Mouse (Mus musculus): ENCODE measurements at regions not wholly inside any gene's neighbourhood (a gene's known extent, or its start where the extent isn't known, plus 50 kb on each side); places are given as distances from the start of the nearest gene placed in this dataset.

GRCm38 (mm10) chrX:167012891-167013290 is 196.2 kb downstream of the Tmsb4x start:
- DNase-seq (ENCODE audit: low spot score) (no peak), ATAC-seq (ENCODE audit: insufficient read depth, low read depth) (no peak)
- Histone ChIP-seq H3K4me2 (ENCODE audit: low read depth, low read length) (no peak overlapping the region), H3K9me3 (replicated peaks; ENCODE audit: control insufficient read depth, low read length) (no peaks in the 10 kb centered on the region), H3K9ac (replicated peaks; ENCODE audit: low read depth, low read length) (no peak overlapping the region), H3K27ac (ENCODE audit: low read depth) (no peak overlapping the region), H3K4me3 (ENCODE audit: low read depth, low read length) (no peak overlapping the region), H3K4me1 (ENCODE audit: control insufficient read depth, insufficient read depth) (no peaks in the 10 kb centered on the region), H3K36me3 (replicated peaks; ENCODE audit: control insufficient read depth, insufficient read depth, low read length) (no peaks in the 10 kb centered on the region), H3K27me3 (ENCODE audit: control insufficient read depth, insufficient read depth, low read length) (no peaks in the 10 kb centered on the region)
- 74% methylated on average over 4 of the region's 4 CpGs for WGBS
- no peak for TF ChIP-seq CTCF (IDR thresholded peaks at IDR 0.05; ENCODE audit: low read depth)
- TF ChIP-seq EP300 (IDR thresholded peaks at IDR 0.05; ENCODE audit: low read depth) = no peak

DNA sequence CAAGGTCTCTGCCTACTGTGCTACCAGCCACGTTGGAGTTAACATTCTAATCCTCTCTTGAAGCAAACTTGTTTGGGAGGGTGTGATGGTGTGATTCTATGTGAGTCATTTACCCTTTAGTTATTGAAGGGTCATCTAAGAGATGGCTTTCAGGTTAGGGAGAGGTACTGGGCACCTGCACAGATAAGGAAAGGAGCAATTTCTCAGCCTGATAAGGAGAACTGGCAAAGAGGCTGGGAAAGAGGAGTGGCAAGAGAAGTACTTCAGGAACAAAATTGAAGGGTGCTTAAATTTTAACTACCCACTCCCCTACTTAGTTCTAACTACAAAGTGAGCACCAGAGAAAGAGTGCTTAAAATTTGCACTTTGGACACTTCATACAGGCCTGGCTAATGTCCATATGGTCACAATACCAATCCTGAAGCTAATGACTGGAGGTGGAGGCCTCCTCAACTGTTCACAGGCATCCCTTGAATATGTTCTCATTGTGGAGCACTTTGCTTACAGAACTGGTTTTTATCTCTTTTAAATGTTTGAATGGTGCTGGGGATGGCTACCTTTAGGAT is 197.1 kb downstream of the Tmsb4x start:
- Histone ChIP-seq H3K27ac (ENCODE audit: low read depth) (no peak overlapping the region), H3K4me3 (ENCODE audit: low read depth, low read length) (no peak overlapping the region), H3K9ac (replicated peaks; ENCODE audit: low read depth, low read length) (no peak overlapping the region), H3K4me2 (ENCODE audit: low read depth, low read length) (no peak overlapping the region), H3K9me3 (replicated peaks; ENCODE audit: control insufficient read depth, low read length) (no peaks in the 10 kb centered on the region), H3K36me3 (replicated peaks; ENCODE audit: control insufficient read depth, insufficient read depth, low read length) (no peaks in the 10 kb centered on the region), H3K27me3 (ENCODE audit: control insufficient read depth, insufficient read depth, low read length) (no peaks in the 10 kb centered on the region), H3K4me1 (ENCODE audit: control insufficient read depth, insufficient read depth) (no peaks in the 10 kb centered on the region)
- DNase-seq (ENCODE audit: low spot score) (no peak), ATAC-seq (ENCODE audit: insufficient read depth, low read depth) (no peak)
- TF ChIP-seq EP300 (IDR thresholded peaks at IDR 0.05; ENCODE audit: low read depth) (no peak), CTCF (IDR thresholded peaks at IDR 0.05; ENCODE audit: low read depth) (no peak)
- WGBS = 58% methylated on average over 1 of the region's 1 CpGs

DNA sequence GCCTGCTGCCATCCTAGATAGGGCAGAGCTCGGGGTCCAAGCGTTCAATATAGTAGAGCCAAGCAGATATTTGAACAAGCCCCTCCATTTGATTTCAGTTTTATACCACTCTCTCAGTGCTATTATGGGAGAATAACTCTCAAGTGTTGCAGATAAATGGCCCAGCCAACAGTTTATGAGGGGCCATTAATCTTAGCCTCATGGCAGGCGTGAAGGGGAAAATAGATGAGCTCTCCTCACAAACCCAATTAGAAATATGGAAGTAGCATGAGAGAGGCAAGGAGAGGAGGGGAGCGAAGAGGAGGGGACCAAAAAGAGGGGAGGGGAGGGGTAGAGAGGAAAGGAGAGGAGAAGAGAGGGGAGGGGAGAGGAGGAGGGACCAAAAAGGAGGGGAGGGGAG is 213.3 kb downstream of the Tmsb4x start:
- ATAC-seq (ENCODE audit: insufficient read depth, low read depth) (no peak), DNase-seq (ENCODE audit: low spot score) (no peak)
- no peak overlapping the region for H3K4me3 ChIP-seq (ENCODE audit: low read depth, low read length)
- H3K27ac ChIP-seq (ENCODE audit: low read depth) = no peak overlapping the region
- no peak overlapping the region for H3K4me2 ChIP-seq (ENCODE audit: low read depth, low read length)
- H3K36me3 ChIP-seq (replicated peaks; ENCODE audit: control insufficient read depth, insufficient read depth, low read length) = no peaks in the 10 kb centered on the region
- no peaks in the 10 kb centered on the region for H3K27me3 ChIP-seq (ENCODE audit: control insufficient read depth, insufficient read depth, low read length)
- 69% methylated on average over 4 of the region's 4 CpGs for WGBS
- no peaks in the 10 kb centered on the region for H3K9me3 ChIP-seq (replicated peaks; ENCODE audit: control insufficient read depth, low read length)
- H3K4me1 ChIP-seq (ENCODE audit: control insufficient read depth, insufficient read depth) = no peaks in the 10 kb centered on the region
- H3K9ac ChIP-seq (replicated peaks; ENCODE audit: low read depth, low read length) = no peak overlapping the region
- TF ChIP-seq CTCF (IDR thresholded peaks at IDR 0.05; ENCODE audit: low read depth) (no peak), EP300 (IDR thresholded peaks at IDR 0.05; ENCODE audit: low read depth) (no peak)

DNA sequence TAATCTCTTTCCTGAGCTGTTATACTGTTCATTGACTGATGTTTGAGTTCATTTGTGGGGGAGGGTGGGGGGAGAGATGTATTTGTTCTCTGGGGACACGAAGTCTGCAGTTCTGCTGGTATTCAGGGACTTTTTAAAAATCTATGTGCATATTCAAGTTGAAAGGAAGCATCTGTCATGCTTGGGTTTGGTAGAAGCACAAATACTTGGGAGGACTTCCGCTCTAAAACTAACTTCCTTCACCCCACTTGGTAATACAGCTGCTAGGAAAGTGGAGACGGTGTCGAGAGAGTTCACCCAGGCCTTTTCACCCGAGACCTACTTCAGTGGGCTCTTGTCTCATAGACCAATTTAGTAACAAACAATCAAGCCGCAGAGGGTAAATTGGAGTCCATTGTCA is 228.1 kb downstream of the Tmsb4x start:
- H3K9ac ChIP-seq (replicated peaks; ENCODE audit: low read depth, low read length) = no peak overlapping the region
- TF ChIP-seq CTCF (IDR thresholded peaks at IDR 0.05; ENCODE audit: low read depth) (no peak), EP300 (IDR thresholded peaks at IDR 0.05; ENCODE audit: low read depth) (no peak)
- WGBS = 42% methylated on average over 6 of the region's 6 CpGs
- H3K27ac ChIP-seq (ENCODE audit: low read depth) = no peak overlapping the region
- H3K27me3 ChIP-seq (ENCODE audit: control insufficient read depth, insufficient read depth, low read length) = no peaks in the 10 kb centered on the region
- DNase-seq (ENCODE audit: low spot score) (no peak), ATAC-seq (ENCODE audit: insufficient read depth, low read depth) (no peak)
- no peaks in the 10 kb centered on the region for H3K9me3 ChIP-seq (replicated peaks; ENCODE audit: control insufficient read depth, low read length)
- H3K36me3 ChIP-seq (replicated peaks; ENCODE audit: control insufficient read depth, insufficient read depth, low read length) = no peaks in the 10 kb centered on the region
- no peaks in the 10 kb centered on the region for H3K4me1 ChIP-seq (ENCODE audit: control insufficient read depth, insufficient read depth)
- no peak overlapping the region for H3K4me3 ChIP-seq (ENCODE audit: low read depth, low read length)
- H3K4me2 ChIP-seq (ENCODE audit: low read depth, low read length) = no peak overlapping the region

DNA sequence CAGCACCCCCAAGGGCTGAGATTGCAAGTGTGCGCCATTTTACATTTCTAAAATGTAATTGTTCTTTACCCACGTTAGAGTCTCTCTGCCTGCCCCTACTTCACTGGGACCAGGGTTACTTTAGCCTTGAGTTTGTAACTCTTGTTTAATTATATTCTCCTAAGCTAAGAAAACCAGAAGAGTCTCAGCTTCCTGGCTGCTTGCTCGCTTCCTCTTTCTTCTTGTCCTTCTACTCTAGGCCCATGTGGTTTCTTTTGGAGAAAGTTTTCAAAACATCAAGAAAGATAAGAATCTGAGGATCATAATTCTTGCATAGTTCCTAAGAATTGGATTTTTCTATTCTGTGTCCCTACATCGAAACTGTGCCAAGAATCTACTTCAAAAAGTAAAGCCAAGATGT is 228.6 kb downstream of the Tmsb4x start:
- whole genome bisulfite sequencing = 63% methylated on average over 4 of the region's 4 CpGs
- no peaks in the 10 kb centered on the region for H3K27me3 ChIP-seq (ENCODE audit: control insufficient read depth, insufficient read depth, low read length)
- no peaks in the 10 kb centered on the region for H3K36me3 ChIP-seq (replicated peaks; ENCODE audit: control insufficient read depth, insufficient read depth, low read length)
- H3K9ac ChIP-seq (replicated peaks; ENCODE audit: low read depth, low read length) = no peak overlapping the region
- ATAC-seq (ENCODE audit: insufficient read depth, low read depth) (no peak), DNase-seq (ENCODE audit: low spot score) (no peak)
- no peak overlapping the region for H3K4me2 ChIP-seq (ENCODE audit: low read depth, low read length)
- no peaks in the 10 kb centered on the region for H3K9me3 ChIP-seq (replicated peaks; ENCODE audit: control insufficient read depth, low read length)
- no peak for TF ChIP-seq CTCF (IDR thresholded peaks at IDR 0.05; ENCODE audit: low read depth)
- TF ChIP-seq EP300 (IDR thresholded peaks at IDR 0.05; ENCODE audit: low read depth) = no peak
- H3K4me3 ChIP-seq (ENCODE audit: low read depth, low read length) = no peak overlapping the region
- no peaks in the 10 kb centered on the region for H3K4me1 ChIP-seq (ENCODE audit: control insufficient read depth, insufficient read depth)
- H3K27ac ChIP-seq (ENCODE audit: low read depth) = no peak overlapping the region

DNA sequence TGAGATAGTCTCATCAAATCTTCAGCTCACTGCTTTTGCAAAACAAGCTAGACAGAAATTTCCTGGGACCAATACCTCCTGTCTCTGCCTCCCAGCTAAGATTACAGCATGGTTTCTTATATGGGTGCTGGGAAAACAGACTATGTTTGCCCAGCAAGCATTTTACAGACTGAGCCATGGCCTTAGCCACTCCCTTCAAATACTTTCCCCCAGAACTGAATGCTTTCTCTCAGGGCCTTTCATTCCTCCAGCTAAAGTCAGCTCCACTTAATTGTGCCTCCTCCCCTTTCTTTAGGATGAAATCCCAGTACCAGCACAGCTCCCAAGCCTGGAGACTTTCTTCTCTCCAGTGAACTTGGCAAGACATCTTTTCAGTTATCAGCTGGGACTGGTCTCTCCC is 232.1 kb downstream of the Tmsb4x start:
- no peak overlapping the region for H3K4me2 ChIP-seq (ENCODE audit: low read depth, low read length)
- no peaks in the 10 kb centered on the region for H3K9me3 ChIP-seq (replicated peaks; ENCODE audit: control insufficient read depth, low read length)
- ATAC-seq (ENCODE audit: insufficient read depth, low read depth) (no peak), DNase-seq (ENCODE audit: low spot score) (no peak)
- H3K27me3 ChIP-seq (ENCODE audit: control insufficient read depth, insufficient read depth, low read length) = no peaks in the 10 kb centered on the region
- H3K27ac ChIP-seq (ENCODE audit: low read depth) = no peak overlapping the region
- H3K4me1 ChIP-seq (ENCODE audit: control insufficient read depth, insufficient read depth) = no peaks in the 10 kb centered on the region
- H3K36me3 ChIP-seq (replicated peaks; ENCODE audit: control insufficient read depth, insufficient read depth, low read length) = no peaks in the 10 kb centered on the region
- H3K9ac ChIP-seq (replicated peaks; ENCODE audit: low read depth, low read length) = no peak overlapping the region
- no peak for TF ChIP-seq EP300 (IDR thresholded peaks at IDR 0.05; ENCODE audit: low read depth)
- no peak overlapping the region for H3K4me3 ChIP-seq (ENCODE audit: low read depth, low read length)

Measured in heart, postnatal 0 days (tissue).